Mouse (Mus musculus): ENCODE results near the gene Letmd1. TPM values are rescaled to one million over a fixed set of nuclear protein-coding genes. Genes with fewer than 3 reads are reported as not detected.

The Letmd1 gene
- polyA plus RNA-seq, 1 experiment from 2014 or later: 21.5 TPM

- WGBS: 84% methylated on average over 2 of the region's 2 CpGs
- H3K27me3 ChIP-seq: no peaks in the 10 kb centered on the region
- no peak for ATAC-seq (ENCODE audit: borderline replicate concordance, extremely low read depth, low FRiP score, low TSS enrichment)
- H3K36me3 ChIP-seq: peaks cover 40% of the 10 kb centered on the region
- H3K4me2 ChIP-seq: no peak overlapping the region
- no peaks in the 10 kb centered on the region for H3K4me1 ChIP-seq
- H3K27ac ChIP-seq: no peak overlapping the region
- no peaks in the 10 kb centered on the region for H3K9me3 ChIP-seq
- H3K4me3 ChIP-seq: no peak overlapping the region
- H3K9ac ChIP-seq: no peak overlapping the region
Measured at GRCm38 (mm10) chr15:100515121-100515520, 46.3 kb downstream of the Letmd1 start.

DNA sequence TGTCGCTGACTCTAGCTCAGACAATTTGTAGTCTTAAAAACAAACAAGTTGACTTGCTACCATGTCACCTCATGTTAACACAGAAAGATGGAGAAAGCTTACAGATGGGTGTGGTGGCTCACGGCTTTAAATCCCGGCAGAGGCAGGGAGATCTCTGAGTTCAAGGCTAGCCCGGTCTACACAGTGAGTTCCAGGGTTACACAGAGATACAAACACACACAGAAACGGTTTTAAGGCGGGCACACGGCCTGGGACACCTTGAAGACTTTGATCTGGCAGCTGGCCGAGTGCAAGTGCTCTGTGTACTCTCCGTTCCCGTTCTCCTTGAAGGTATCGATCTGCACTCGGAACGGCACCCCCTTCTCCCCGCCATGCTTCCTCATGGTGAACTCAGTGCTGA is 51.5 kb downstream of the Letmd1 start:
- H3K4me3 ChIP-seq: no peak overlapping the region
- H3K4me2 ChIP-seq: no peak overlapping the region
- peaks cover 19% of the 10 kb centered on the region for H3K36me3 ChIP-seq
- no peaks in the 10 kb centered on the region for H3K4me1 ChIP-seq
- no peak for ATAC-seq (ENCODE audit: borderline replicate concordance, extremely low read depth, low FRiP score, low TSS enrichment)
- H3K27ac ChIP-seq: no peak overlapping the region
- H3K9ac ChIP-seq: no peak overlapping the region
- H3K9me3 ChIP-seq: no peaks in the 10 kb centered on the region
- 89% methylated on average over 14 of the region's 14 CpGs for WGBS
- H3K27me3 ChIP-seq: no peaks in the 10 kb centered on the region

- Histone ChIP-seq H3K36me3 (peaks cover 11% of the 10 kb centered on the region; the same call in 1 of the 2 replicates), H3K27ac (no peak overlapping the region), H3K4me1 (no peaks in the 10 kb centered on the region), H3K9ac (no peak overlapping the region), H3K9me3 (no peaks in the 10 kb centered on the region), H3K27me3 (no peaks in the 10 kb centered on the region), H3K4me2 (no peak overlapping the region), H3K4me3 (no peak overlapping the region)
- WGBS: 92% methylated on average over 14 of the region's 14 CpGs
- ATAC-seq (ENCODE audit: borderline replicate concordance, extremely low read depth, low FRiP score, low TSS enrichment): no peak
Measured at GRCm38 (mm10) chr15:100525405-100525804, 56.6 kb downstream of the Letmd1 start.

GRCm38 (mm10) chr15:100527900-100528299 is 59.1 kb downstream of the Letmd1 start:
- no peak overlapping the region for H3K4me2 ChIP-seq
- no peak overlapping the region for H3K4me3 ChIP-seq
- no peaks in the 10 kb centered on the region for H3K4me1 ChIP-seq
- H3K9me3 ChIP-seq: no peaks in the 10 kb centered on the region
- no peaks in the 10 kb centered on the region for H3K27me3 ChIP-seq
- no peak for ATAC-seq (ENCODE audit: borderline replicate concordance, extremely low read depth, low FRiP score, low TSS enrichment)
- no peak overlapping the region for H3K27ac ChIP-seq
- peaks cover 8% of the 10 kb centered on the region; the same call in 1 of the 2 replicates for H3K36me3 ChIP-seq
- H3K9ac ChIP-seq: no peak overlapping the region
- WGBS: 54% methylated on average over 5 of the region's 5 CpGs

Other genes starting within 250 kb of the Letmd1 start
- 50.4 and 54.4 TPM in 2 replicates for gene Atf1, start 241.2 kb upstream of the Letmd1 start, polyA plus RNA-seq (2015; fragmentation: Nextera tagmentation; extraction: Ambion mirVana)
- not detected in 2 replicates for gene Tmprss12, start 188.2 kb upstream of the Letmd1 start, polyA plus RNA-seq (2015; fragmentation: Nextera tagmentation; extraction: Ambion mirVana)
- gene Mettl7a1, start 164.9 kb upstream of the Letmd1 start, polyA plus RNA-seq (2015; fragmentation: Nextera tagmentation; extraction: Ambion mirVana): 7.8 and 9.4 TPM in 2 replicates
- gene Mettl7a3, start 134.1 kb upstream of the Letmd1 start, polyA plus RNA-seq (2015; fragmentation: Nextera tagmentation; extraction: Ambion mirVana): not detected in 2 replicates
- 0.10 TPM in 1 of 2 replicates, not detected in the other for gene Methig1, start 115.9 kb upstream of the Letmd1 start, polyA plus RNA-seq (2015; fragmentation: Nextera tagmentation; extraction: Ambion mirVana)
- gene Mettl7a2, start 115.8 kb upstream of the Letmd1 start, polyA plus RNA-seq (2015; fragmentation: Nextera tagmentation; extraction: Ambion mirVana): not detected in 2 replicates
- not detected in 2 replicates for gene Higd1c, start 104.5 kb upstream of the Letmd1 start, polyA plus RNA-seq (2015; fragmentation: Nextera tagmentation; extraction: Ambion mirVana)
- gene Gm5475, start 46.9 kb upstream of the Letmd1 start, polyA plus RNA-seq (2015; fragmentation: Nextera tagmentation; extraction: Ambion mirVana): 0.06 and 0.09 TPM in 2 replicates
- 20.3 and 26.0 TPM in 2 replicates for gene Slc11a2, start 44.0 kb upstream of the Letmd1 start, polyA plus RNA-seq (2015; fragmentation: Nextera tagmentation; extraction: Ambion mirVana)
- gene Csrnp2, start 26.5 kb downstream of the Letmd1 start, polyA plus RNA-seq (2015; fragmentation: Nextera tagmentation; extraction: Ambion mirVana): 12.5 and 12.7 TPM in 2 replicates
- gene Tfcp2, start 83.0 kb downstream of the Letmd1 start, polyA plus RNA-seq (2015; fragmentation: Nextera tagmentation; extraction: Ambion mirVana): 24.1 and 27.3 TPM in 2 replicates
- gene Pou6f1, start 131.0 kb downstream of the Letmd1 start, polyA plus RNA-seq (2015; fragmentation: Nextera tagmentation; extraction: Ambion mirVana): 3.8 and 4.3 TPM in 2 replicates
- 208 and 209 TPM in 2 replicates for gene Dazap2, start 146.3 kb downstream of the Letmd1 start, polyA plus RNA-seq (2015; fragmentation: Nextera tagmentation; extraction: Ambion mirVana)
- 14.4 and 15.2 TPM in 2 replicates for gene Smagp, start 167.9 kb downstream of the Letmd1 start, polyA plus RNA-seq (2015; fragmentation: Nextera tagmentation; extraction: Ambion mirVana)
- 3.8 and 7.3 TPM in 2 replicates for gene Bin2, start 200.5 kb downstream of the Letmd1 start, polyA plus RNA-seq (2015; fragmentation: Nextera tagmentation; extraction: Ambion mirVana)
- gene Cela1, start 218.9 kb downstream of the Letmd1 start, polyA plus RNA-seq (2015; fragmentation: Nextera tagmentation; extraction: Ambion mirVana): 2.5 and 2.9 TPM in 2 replicates

Measured in lung, embryonic 15.5 days (tissue).